Mouse (Mus musculus): ENCODE results near the gene Surf4. TPM values are rescaled to one million over a fixed set of nuclear protein-coding genes. Genes with fewer than 3 reads are reported as not detected.

Gene Surf4
- polyA plus RNA-seq, 1 experiment from 2014 or later, result 154 TPM

- Histone ChIP-seq H3K4me3 (no peak overlapping the region), H3K4me1 (peaks cover 25% of the 10 kb centered on the region), H3K27me3 (no peaks in the 10 kb centered on the region), H3K4me2 (replicated peaks) (no peak overlapping the region), H3K36me3 (peaks cover 80% of the 10 kb centered on the region), H3K9me3 (replicated peaks) (no peaks in the 10 kb centered on the region), H3K9ac (no peak overlapping the region), H3K27ac (no peak overlapping the region)
- ATAC-seq (ENCODE audit: low FRiP score), result no peak
- WGBS, result 92% methylated on average over 6 of the region's 6 CpGs
Observed at GRCm38 (mm10) chr2:26920190-26920855, 13.4 kb downstream of the Surf4 start.

GRCm38 (mm10) chr2:26919684-26920083, 14.0 kb downstream of the Surf4 start:
- Histone ChIP-seq H3K36me3 (peaks cover 74% of the 10 kb centered on the region), H3K27me3 (no peaks in the 10 kb centered on the region), H3K4me3 (no peak overlapping the region), H3K4me2 (replicated peaks) (no peak overlapping the region), H3K27ac (no peak overlapping the region), H3K9me3 (replicated peaks) (no peaks in the 10 kb centered on the region), H3K4me1 (peaks cover 31% of the 10 kb centered on the region), H3K9ac (no peak overlapping the region)
- 91% methylated on average over 3 of the region's 3 CpGs for WGBS
- no peak for ATAC-seq (ENCODE audit: low FRiP score)

GRCm38 (mm10) chr2:26916738-26917137, 17.0 kb downstream of the Surf4 start:
- H3K9ac ChIP-seq, result peak overlapping the region; percentile 76
- ATAC-seq (ENCODE audit: low FRiP score), result no peak
- peak overlapping the region; percentile 76 for H3K4me3 ChIP-seq
- H3K27me3 ChIP-seq, result no peaks in the 10 kb centered on the region
- H3K4me2 ChIP-seq (replicated peaks), result peak overlapping the region; percentile 99
- H3K4me1 ChIP-seq, result peaks cover 43% of the 10 kb centered on the region
- H3K27ac ChIP-seq, result peak overlapping the region; percentile 73
- WGBS, result 2% methylated on average over 13 of the region's 13 CpGs
- no peaks in the 10 kb centered on the region for H3K9me3 ChIP-seq (replicated peaks)
- peaks cover 74% of the 10 kb centered on the region for H3K36me3 ChIP-seq

- no peaks in the 10 kb centered on the region for H3K9me3 ChIP-seq (replicated peaks)
Observed at GRCm38 (mm10) chr2:26915927-26916728, 17.6 kb downstream of the Surf4 start, which contains the start of the genes Surf2 and Surf1. Gene Surf2, plus strand, starts transcription at chr2:26916367. Gene Surf1, minus strand, starts transcription at chr2:26916530.

GRCm38 (mm10) chr2:26914148-26914941, 19.4 kb downstream of the Surf4 start:
- H3K4me1 ChIP-seq, result peaks cover 52% of the 10 kb centered on the region
- WGBS, result 66% methylated on average over 8 of the region's 8 CpGs
- H3K4me2 ChIP-seq (replicated peaks), result 0 out of 2 replicates have a peak overlapping the region, but pooled peaks have one; percentile 99
- no peak for ATAC-seq (ENCODE audit: low FRiP score)
- no peaks in the 10 kb centered on the region for H3K9me3 ChIP-seq (replicated peaks)
- no peak overlapping the region for H3K9ac ChIP-seq
- H3K27ac ChIP-seq, result no peak overlapping the region
- H3K36me3 ChIP-seq, result peaks cover 53% of the 10 kb centered on the region
- no peaks in the 10 kb centered on the region for H3K27me3 ChIP-seq
- no peak overlapping the region for H3K4me3 ChIP-seq

More at GRCm38 (mm10) chr2:26915927-26916728, 17.6 kb downstream of the Surf4 start, which contains the start of the genes Surf2 and Surf1:
- ATAC-seq (ENCODE audit: low FRiP score), result peak; percentile 74
- Histone ChIP-seq H3K27ac (peak within 1 kb of the TSS; percentile 73), H3K4me1 (peaks cover 47% of the 10 kb centered on the region), H3K4me2 (replicated peaks) (peak within 1 kb of the TSS; percentile 99), H3K36me3 (peaks cover 71% of the 10 kb centered on the region), H3K4me3 (peak within 1 kb of the TSS; percentile 76), H3K27me3 (no peaks in the 10 kb centered on the region), H3K9ac (peak within 1 kb of the TSS; percentile 76)
- WGBS, result 3% methylated on average over 47 of the region's 47 CpGs

GRCm38 (mm10) chr2:26913416-26914147, 20.1 kb downstream of the Surf4 start:
- no peaks in the 10 kb centered on the region for H3K27me3 ChIP-seq
- H3K4me1 ChIP-seq, result peaks cover 59% of the 10 kb centered on the region
- H3K9me3 ChIP-seq (replicated peaks), result no peaks in the 10 kb centered on the region
- H3K9ac ChIP-seq, result no peak overlapping the region
- H3K4me2 ChIP-seq (replicated peaks), result no peak overlapping the region
- H3K27ac ChIP-seq, result no peak overlapping the region
- 87% methylated on average over 17 of the region's 17 CpGs for WGBS
- H3K4me3 ChIP-seq, result no peak overlapping the region
- H3K36me3 ChIP-seq, result peaks cover 46% of the 10 kb centered on the region
- ATAC-seq (ENCODE audit: low FRiP score), result no peak

GRCm38 (mm10) chr2:26912253-26912770, 21.4 kb downstream of the Surf4 start:
- H3K27ac ChIP-seq, result no peak overlapping the region
- H3K9ac ChIP-seq, result peak overlapping the region; percentile 97
- peaks cover 53% of the 10 kb centered on the region for H3K4me1 ChIP-seq
- H3K36me3 ChIP-seq, result peaks cover 44% of the 10 kb centered on the region
- 70% methylated on average over 5 of the region's 5 CpGs for WGBS
- no peaks in the 10 kb centered on the region for H3K9me3 ChIP-seq (replicated peaks)
- H3K27me3 ChIP-seq, result no peaks in the 10 kb centered on the region
- peak overlapping the region; percentile 100 for H3K4me2 ChIP-seq (replicated peaks)
- no peak for ATAC-seq (ENCODE audit: low FRiP score)
- peak overlapping the region; percentile 90 for H3K4me3 ChIP-seq

GRCm38 (mm10) chr2:26910994-26911765, 22.5 kb downstream of the Surf4 start:
- peak; percentile 60 for ATAC-seq (ENCODE audit: low FRiP score)
- H3K9me3 ChIP-seq (replicated peaks), result no peaks in the 10 kb centered on the region
- H3K4me1 ChIP-seq, result peaks cover 45% of the 10 kb centered on the region
- no peaks in the 10 kb centered on the region for H3K27me3 ChIP-seq
- H3K4me2 ChIP-seq (replicated peaks), result peak overlapping the region; percentile 100
- 1% methylated on average over 37 of the region's 37 CpGs for WGBS
- H3K36me3 ChIP-seq, result peaks cover 53% of the 10 kb centered on the region
- H3K27ac ChIP-seq, result peak overlapping the region; percentile 89
- peak overlapping the region; percentile 90 for H3K4me3 ChIP-seq
- peak overlapping the region; percentile 97 for H3K9ac ChIP-seq

- H3K27me3 ChIP-seq, result no peaks in the 10 kb centered on the region
- peak within 1 kb of the TSS; percentile 97 for H3K9ac ChIP-seq
- WGBS, result under 1% methylated on average over 73 of the region's 74 CpGs
- peaks cover 41% of the 10 kb centered on the region for H3K4me1 ChIP-seq
- no peaks in the 10 kb centered on the region for H3K9me3 ChIP-seq (replicated peaks)
- H3K4me2 ChIP-seq (replicated peaks), result peak within 1 kb of the TSS; percentile 100
- H3K36me3 ChIP-seq, result peaks cover 61% of the 10 kb centered on the region
- H3K27ac ChIP-seq, result peak within 1 kb of the TSS; percentile 89
- peak within 1 kb of the TSS; percentile 90 for H3K4me3 ChIP-seq
- peak; percentile 92 for ATAC-seq (ENCODE audit: low FRiP score)
Observed at GRCm38 (mm10) chr2:26910124-26910993, 23.4 kb downstream of the Surf4 start, which contains the start of the genes Med22 and Rpl7a. Gene Med22, minus strand, starts transcription at chr2:26910677. Gene Rpl7a, plus strand, starts transcription at chr2:26910764.

GRCm38 (mm10) chr2:26909387-26909784, 24.3 kb downstream of the Surf4 start:
- H3K9ac ChIP-seq, result peak overlapping the region; percentile 87
- peak overlapping the region; percentile 90 for H3K4me3 ChIP-seq
- H3K27ac ChIP-seq, result peak overlapping the region; percentile 89; the same call in 1 of the 2 replicates
- peaks cover 32% of the 10 kb centered on the region for H3K4me1 ChIP-seq
- H3K27me3 ChIP-seq, result no peaks in the 10 kb centered on the region
- peak overlapping the region; percentile 78 for H3K4me2 ChIP-seq (replicated peaks)
- ATAC-seq (ENCODE audit: low FRiP score), result no peak
- no peaks in the 10 kb centered on the region for H3K9me3 ChIP-seq (replicated peaks)
- H3K36me3 ChIP-seq, result peaks cover 62% of the 10 kb centered on the region
